Mouse (Mus musculus) bone marrow, adult 2 months (tissue): Measurements from ENCODE around the gene Tmprss12. TPM values are rescaled to one million over a fixed set of nuclear protein-coding genes. Genes with fewer than 3 reads are reported as not detected.
"Not testable (repeated sequence)": the region's sequence is repeated elsewhere in the genome, so short reads cannot be mapped to it uniquely, and the experiment has no call there.

Experiments
- H3K27ac ChIP-seq: fragments of 200-500 bp; 2 replicates; pipeline ENCODE4 v1.5.1; 2012; ENCODE audit warnings: low read depth, mild to moderate bottlenecking, control low read depth, inconsistent platforms, low read length; ENCODE audit not compliant: control insufficient read depth, poor library complexity, insufficient read depth
- H3K4me1 ChIP-seq: fragments of 200-500 bp; 2 replicates; pipeline ENCODE4 v1.6.1; 2011; ENCODE audit warnings: low read length; ENCODE audit not compliant: control insufficient read depth, insufficient read depth
- H3K4me3 ChIP-seq: fragments of 200-500 bp; replicated peaks from 2 replicates; pipeline ENCODE3; 2011; ENCODE audit warnings: mild to moderate bottlenecking, low read depth, low read length, control low read depth; ENCODE audit not compliant: control insufficient read depth
- CTCF ChIP-seq: fragments of 200-500 bp; IDR thresholded peaks from 2 replicates; pipeline ENCODE4 v1.5.1; 2011; ENCODE audit warnings: low read length, control low read depth; ENCODE audit not compliant: control insufficient read depth, insufficient read depth
- POLR2A ChIP-seq: fragments of 200-500 bp; IDR thresholded peaks from 2 replicates; pipeline ENCODE4 v1.6.1; 2011; ENCODE audit warnings: low read depth, mild to moderate bottlenecking, control low read depth, low read length, borderline replicate concordance; ENCODE audit not compliant: control insufficient read depth
- WGBS: fragments of 180-500 bp; shearing (Covaris S2); methylation state at CpG from one replicate; pipeline ENCODE4 v1.1.7; 2018; 5-methylcytosine and 5-hydroxymethylcytosine counted together
- polyA plus RNA-seq: library from polyadenylated mRNA; stranded (reverse); fragments of >200 nt; gene quantifications from 2 replicates; pipeline ENCODE4 v1.2.4, GENCODE M21; 2011; ENCODE audit warnings: low replicate concordance; ENCODE audit not compliant: missing spikeins, insufficient read depth, insufficient read length

Tmprss12 gene
- polyA plus RNA-seq, 1 experiment, result not detected

DNA sequence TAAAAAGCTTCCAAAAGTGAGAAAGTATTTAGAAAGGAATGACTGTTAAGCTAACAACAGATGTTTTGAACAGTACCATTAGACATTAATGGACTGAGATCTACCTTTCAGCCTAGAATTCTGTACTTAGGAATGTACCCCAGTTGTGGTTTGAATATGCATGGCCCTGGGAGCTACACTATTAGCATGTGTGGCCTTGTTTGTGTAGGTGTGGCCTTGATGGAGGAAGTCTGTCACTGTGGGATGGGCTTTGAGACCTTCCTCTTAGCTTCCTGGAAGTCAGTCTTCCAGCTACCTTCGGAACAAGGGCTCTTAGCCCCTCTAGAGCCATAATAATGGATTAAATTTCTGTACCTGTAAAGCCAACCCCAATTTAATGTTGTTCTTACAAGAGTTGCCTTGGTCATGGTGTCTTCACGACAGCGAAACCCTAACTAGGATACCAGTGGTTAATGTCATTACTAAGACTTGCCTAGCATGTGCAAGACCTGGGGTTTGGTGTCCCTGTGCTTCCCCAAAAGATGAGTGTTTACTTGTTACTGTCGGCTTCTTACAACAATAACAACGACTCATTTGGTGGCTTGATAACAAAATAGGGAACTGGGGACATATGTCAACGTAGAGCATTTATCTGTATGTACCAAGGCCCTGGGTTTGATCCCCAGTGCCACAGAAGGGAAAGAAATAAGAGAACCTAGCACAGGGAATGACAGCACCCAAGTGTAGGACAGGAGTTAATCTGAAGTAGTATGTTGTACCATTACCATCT lies 31.8 kb upstream of the Tmprss12 start:
- no peak overlapping the region for H3K4me3 ChIP-seq
- no peaks in the 10 kb centered on the region for H3K4me1 ChIP-seq
- H3K27ac ChIP-seq, result no peak overlapping the region; the same call in 1 of the 2 replicates
- WGBS, result 69% methylated on average over 6 of the region's 6 CpGs
- TF ChIP-seq CTCF (no peak), POLR2A (no peak)

DNA sequence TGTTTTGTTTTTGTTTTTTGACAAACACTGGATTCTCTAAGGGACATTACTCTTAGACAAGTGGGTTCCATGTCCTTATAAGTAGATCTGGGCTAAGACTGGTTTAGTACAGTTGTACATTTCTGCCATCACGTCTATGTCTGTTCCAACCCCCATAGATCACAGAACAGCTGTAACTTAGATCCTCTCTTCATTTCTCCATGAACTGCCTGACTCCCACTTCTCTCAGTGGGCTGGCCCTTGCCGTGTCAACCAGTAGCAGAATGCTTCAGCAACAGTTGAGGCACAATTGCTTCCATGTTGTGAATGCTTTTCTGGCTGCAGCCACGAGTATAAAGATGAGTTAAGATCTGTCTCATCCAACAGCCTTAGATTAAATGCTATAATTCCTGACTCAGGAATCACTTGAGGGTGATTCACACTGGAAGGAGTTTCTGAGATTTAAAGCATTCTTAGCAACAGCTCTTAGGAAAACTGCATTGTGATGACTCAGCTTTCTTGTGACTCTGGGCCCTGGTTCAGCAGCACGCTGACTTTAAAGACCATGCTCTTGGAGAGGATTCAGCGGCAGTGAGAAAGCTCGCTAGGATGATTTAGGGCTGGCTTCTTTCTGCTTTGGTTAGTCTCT lies 29.4 kb upstream of the Tmprss12 start:
- WGBS, result 91% methylated on average over 6 of the region's 6 CpGs
- H3K27ac ChIP-seq, result no peak overlapping the region
- no peak for TF ChIP-seq CTCF
- TF ChIP-seq POLR2A, result no peak

DNA sequence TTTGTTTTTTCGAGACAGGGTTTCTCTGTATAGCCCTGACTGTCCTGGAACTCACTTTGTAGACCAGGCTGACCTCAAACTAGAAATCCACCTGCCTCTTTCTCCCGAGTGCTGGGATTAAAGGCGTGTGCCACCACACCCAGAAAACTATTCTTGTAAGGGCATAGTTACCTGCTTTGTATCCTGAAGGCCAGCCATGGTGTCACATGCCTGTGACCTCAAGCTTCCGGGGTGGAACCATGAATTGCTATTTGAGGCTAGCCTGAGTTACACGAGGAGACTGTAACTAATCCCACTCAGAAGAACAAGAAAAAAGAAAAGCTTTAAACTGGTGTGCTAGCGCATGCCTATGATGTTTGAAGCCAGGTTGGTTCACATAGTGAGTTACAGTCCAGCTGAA lies 24.3 kb upstream of the Tmprss12 start:
- TF ChIP-seq POLR2A (no peak), CTCF (no peak)
- 87% methylated on average over 6 of the region's 6 CpGs for WGBS
- Histone ChIP-seq H3K4me1 (no peaks in the 10 kb centered on the region), H3K27ac (no peak overlapping the region), H3K4me3 (no peak overlapping the region)

More for the DNA sequence above, 29.4 kb upstream of the Tmprss12 start:
- Histone ChIP-seq H3K4me1 (no peaks in the 10 kb centered on the region), H3K4me3 (no peak overlapping the region)

DNA sequence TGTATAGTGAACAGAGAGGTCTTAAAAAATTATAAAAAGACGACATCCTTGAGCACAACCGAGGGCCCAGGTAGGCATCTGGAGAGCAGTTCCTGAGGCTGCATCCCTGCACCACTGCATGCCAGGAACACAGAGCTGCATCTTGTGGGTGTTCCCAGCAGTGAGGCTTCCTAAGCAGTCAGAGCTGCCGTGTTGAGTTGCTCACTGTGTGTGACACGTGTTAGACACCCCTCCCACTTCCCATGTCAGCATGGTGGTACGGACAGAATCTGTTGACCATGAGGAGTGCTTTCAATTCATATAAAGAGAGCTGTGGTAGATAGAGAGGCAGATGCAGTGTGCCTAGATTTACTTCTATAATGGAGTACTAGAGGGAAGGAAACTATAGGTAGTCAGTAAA lies 23.3 kb upstream of the Tmprss12 start:
- Histone ChIP-seq H3K4me1 (no peaks in the 10 kb centered on the region), H3K4me3 (no peak overlapping the region), H3K27ac (no peak overlapping the region)
- no peak for TF ChIP-seq CTCF
- no peak for TF ChIP-seq POLR2A
- 87% methylated on average over 5 of the region's 5 CpGs for whole genome bisulfite sequencing

DNA sequence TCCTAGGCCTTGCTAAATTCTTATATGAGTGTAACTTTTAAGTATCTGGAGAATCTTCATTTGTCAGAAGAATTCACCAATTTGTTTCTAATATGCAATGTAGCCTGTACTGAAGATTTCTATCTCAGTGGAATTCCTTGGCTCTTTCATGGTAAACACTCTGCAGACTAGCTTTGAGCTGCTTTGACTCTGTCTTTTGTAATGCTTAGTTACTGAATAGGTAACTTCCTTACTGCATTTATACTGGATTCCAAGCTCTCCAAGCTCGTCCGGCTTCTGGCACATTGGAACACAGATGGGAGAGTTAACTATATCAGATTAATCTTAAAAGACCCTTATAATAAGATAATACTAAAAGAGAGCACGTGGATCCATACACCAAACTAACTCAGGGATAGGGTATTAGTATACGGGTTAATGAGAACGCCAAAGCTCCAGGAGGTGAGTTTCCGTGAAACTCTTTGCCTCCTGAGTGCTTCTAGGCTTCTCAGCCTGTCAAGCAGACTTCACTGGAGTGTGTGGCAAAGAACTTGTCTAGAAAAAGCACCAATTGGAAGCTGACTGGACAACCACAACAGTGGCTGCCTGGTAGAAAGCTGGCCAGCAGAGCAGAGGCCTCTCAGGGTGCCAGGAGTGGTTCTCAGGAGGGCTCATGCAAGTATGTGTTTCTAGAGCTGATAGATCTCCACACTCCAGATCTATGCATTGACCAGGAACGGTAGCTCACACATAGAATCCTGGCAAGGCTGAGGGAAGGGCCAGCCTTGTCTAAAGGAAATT lies 21.8 kb upstream of the Tmprss12 start:
- Histone ChIP-seq H3K4me1 (no peaks in the 10 kb centered on the region), H3K27ac (no peak overlapping the region), H3K4me3 (no peak overlapping the region)
- TF ChIP-seq CTCF (no peak), POLR2A (no peak)
- WGBS, result 94% methylated on average over 7 of the region's 7 CpGs

DNA sequence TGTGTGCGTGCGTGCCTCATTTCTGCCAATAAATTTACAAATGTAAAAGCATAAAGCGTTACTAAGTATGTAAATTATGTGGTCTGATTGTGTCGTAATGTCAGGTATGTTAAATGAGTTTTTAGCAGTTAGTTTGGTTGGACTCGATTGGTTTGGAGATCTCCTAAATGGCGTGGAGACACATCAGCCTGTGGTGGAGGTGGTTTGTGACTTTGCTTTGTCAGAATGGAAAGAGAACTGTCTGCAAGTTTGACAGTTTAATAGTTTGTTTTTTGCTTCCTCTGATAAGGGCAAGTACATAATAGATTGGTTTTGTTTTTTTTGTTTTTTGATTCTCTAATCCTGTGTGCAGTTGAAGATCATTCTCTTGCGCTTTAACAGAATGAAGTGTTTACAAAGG lies 20.3 kb upstream of the Tmprss12 start:
- not testable (repeated sequence) for H3K27ac ChIP-seq, H3K4me1 ChIP-seq, H3K4me3 ChIP-seq
- WGBS, result 47% methylated on average over 6 of the region's 7 CpGs

DNA sequence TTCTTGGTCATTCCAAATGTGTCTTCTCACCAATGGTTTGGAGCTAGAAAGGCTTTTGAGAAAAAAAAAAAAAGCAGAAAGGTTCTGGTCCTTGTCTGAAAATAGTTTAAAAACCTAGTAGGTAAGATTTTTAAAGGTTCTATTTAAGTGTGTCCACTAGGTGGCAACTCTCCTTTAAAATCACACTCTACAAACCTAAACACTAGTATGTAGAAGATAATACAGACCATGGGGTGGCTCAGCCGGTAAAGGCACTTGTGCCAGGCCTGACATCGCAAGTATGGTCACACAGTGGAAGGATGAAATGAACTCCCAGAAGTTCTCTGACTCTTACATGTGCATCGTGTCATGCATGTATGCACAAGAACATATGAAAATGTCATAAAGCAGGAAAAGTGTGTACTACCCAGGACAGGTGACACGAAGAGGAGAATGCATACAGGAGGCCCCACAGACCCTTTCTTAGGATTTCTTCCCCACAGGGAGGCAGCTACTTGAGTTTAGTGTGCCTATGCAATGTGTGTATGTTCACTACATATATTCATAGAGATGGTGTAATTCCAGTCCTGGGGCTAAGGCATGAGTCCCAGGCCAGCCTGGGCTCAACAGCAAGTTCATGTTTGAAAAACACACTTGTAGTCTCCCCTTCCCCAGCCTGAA lies 17.3 kb upstream of the Tmprss12 start:
- Histone ChIP-seq H3K27ac (no peak overlapping the region), H3K4me1 (no peaks in the 10 kb centered on the region), H3K4me3 (no peak overlapping the region)
- no peak for TF ChIP-seq POLR2A
- TF ChIP-seq CTCF, result no peak
- 36% methylated on average over 4 of the region's 4 CpGs for WGBS

DNA sequence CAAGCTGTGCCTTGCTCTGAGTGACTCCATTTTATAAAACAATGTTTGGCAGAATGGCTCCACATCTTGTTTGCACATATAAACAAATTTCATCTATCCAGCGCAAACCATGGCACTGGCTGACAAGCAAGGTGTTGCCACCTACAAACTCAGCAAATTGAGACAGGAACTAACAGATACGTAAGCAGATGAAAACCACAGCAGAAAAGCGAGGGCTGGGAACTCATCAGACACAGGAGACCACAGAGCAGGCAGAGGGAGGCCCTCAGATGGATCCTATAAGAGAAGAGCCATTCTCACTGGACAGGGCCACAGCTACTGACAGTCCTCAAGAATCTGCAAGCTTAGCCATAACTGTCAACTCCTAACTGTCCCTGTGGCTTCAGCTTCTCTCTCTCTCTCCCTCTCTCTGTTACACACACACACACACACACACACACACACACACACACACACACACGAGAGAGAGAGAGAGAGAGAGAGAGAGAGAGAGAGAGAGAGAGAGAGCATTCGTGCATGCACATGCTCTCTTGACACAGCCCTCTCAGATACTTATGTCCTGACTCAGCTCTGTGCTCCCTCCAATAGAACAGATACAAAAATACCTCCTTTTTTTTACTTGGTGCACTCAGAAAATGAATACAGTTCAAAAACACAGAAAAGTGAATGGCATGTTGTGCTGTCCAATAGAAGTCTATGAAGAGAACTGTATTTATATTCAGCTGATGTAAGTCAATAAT lies 14.9 kb upstream of the Tmprss12 start:
- Histone ChIP-seq H3K27ac (no peak overlapping the region), H3K4me1 (no peaks in the 10 kb centered on the region), H3K4me3 (no peak overlapping the region)
- TF ChIP-seq CTCF, result no peak
- no peak for TF ChIP-seq POLR2A
- 62% methylated on average over 5 of the region's 5 CpGs for WGBS
